Mouse (Mus musculus) brain, embryonic 14.5 days (tissue): ENCODE results near the gene Defb11. TPM values are rescaled to one million over a fixed set of nuclear protein-coding genes. Genes with fewer than 3 reads are reported as not detected.
"Not testable (repeated sequence)": the region's sequence is repeated elsewhere in the genome, so short reads cannot be mapped to it uniquely, and the experiment has no call there.

Source experiments
- DNase-seq: peaks from one replicate; pipeline ENCODE4 v3.0.0-alpha.2; 2011; ENCODE audit warnings: low read depth
- CTCF ChIP-seq: fragments of 200-500 bp; IDR thresholded peaks from 2 replicates; pipeline ENCODE4 v1.5.1; 2012; ENCODE audit warnings: inconsistent platforms, mild to moderate bottlenecking, moderate library complexity, borderline replicate concordance; ENCODE audit not compliant: insufficient read depth, insufficient read length; ENCODE audit errors: extremely low read depth
- POLR2A ChIP-seq: fragments of 200-500 bp; IDR thresholded peaks from 2 replicates; pipeline ENCODE4 v1.6.1; 2012; ENCODE audit warnings: mild to moderate bottlenecking, inconsistent platforms, borderline replicate concordance; ENCODE audit not compliant: poor library complexity, insufficient read depth, insufficient read length, severe bottlenecking; ENCODE audit errors: extremely low read depth
- polyA plus RNA-seq: library from polyadenylated mRNA; depleted of rRNA; stranded (reverse); fragments of >200 nt; gene quantifications from 2 replicates; pipeline ENCODE4 v1.2.3, GENCODE M21; 2012; rRNA removed

The Defb11 gene
- polyA plus RNA-seq: 9.1 and 15.4 TPM in 2 replicates

- peak; percentile 25 for DNase-seq
Observed at GRCm38 (mm10) chr8:21906290-21906689, at the start of gene Defb11. Defb11 (minus strand) TSS chr8:21906412.

GRCm38 (mm10) chr8:21955321-21955720 lies 49.1 kb upstream of the Defb11 start:
- peak; percentile 76 for DNase-seq
- TF ChIP-seq CTCF (peak; percentile 79; the same call in 1 of the 2 replicates), POLR2A (no peak)

GRCm38 (mm10) chr8:21947311-21948017 lies 41.3 kb upstream of the Defb11 start:
- no peak for DNase-seq
- no peak for TF ChIP-seq POLR2A

GRCm38 (mm10) chr8:21946462-21946861 lies 40.2 kb upstream of the Defb11 start, which contains the start of gene Defb13:
Defb13 (plus strand) TSS chr8:21946762.
- no peak for DNase-seq
- TF ChIP-seq CTCF (no peak), POLR2A (no peak)

- not testable (repeated sequence) for DNase-seq
Observed at GRCm38 (mm10) chr8:21938052-21938451, 31.8 kb upstream of the Defb11 start, which contains the start of gene Defb35. Defb35 (plus strand) TSS chr8:21938352.

GRCm38 (mm10) chr8:21932610-21933009 lies 26.4 kb upstream of the Defb11 start, which contains the start of gene Defb15:
Defb15 (minus strand) TSS chr8:21932710.
- no peak for DNase-seq
- TF ChIP-seq CTCF (no peak), POLR2A (no peak)

GRCm38 (mm10) chr8:21930754-21931153 lies 24.5 kb upstream of the Defb11 start:
- not testable (repeated sequence) for DNase-seq

- DNase-seq: no peak
- TF ChIP-seq POLR2A (no peak), CTCF (no peak)
Observed at GRCm38 (mm10) chr8:21915625-21916024, 9.4 kb upstream of the Defb11 start.

GRCm38 (mm10) chr8:21912554-21912953 lies 6.3 kb upstream of the Defb11 start:
- DNase-seq: no peak
- TF ChIP-seq POLR2A (no peak), CTCF (no peak)

GRCm38 (mm10) chr8:21911931-21912330 lies 5.7 kb upstream of the Defb11 start:
- TF ChIP-seq CTCF (no peak), POLR2A (no peak)
- DNase-seq: no peak

- not testable (repeated sequence) for DNase-seq
Observed at GRCm38 (mm10) chr8:21885321-21885720, 20.9 kb downstream of the Defb11 start, which contains the start of gene Defb9. Defb9 (minus strand) TSS chr8:21885421.

GRCm38 (mm10) chr8:21858586-21858985 lies 47.6 kb downstream of the Defb11 start, which contains the start of gene Defb10:
Defb10 (plus strand) TSS chr8:21858901.
- DNase-seq: peak; percentile 3

Other genes starting within 250 kb of the Defb11 start
- gene Defa34, start 240.6 kb downstream of the Defb11 start, polyA plus RNA-seq: not detected in 2 replicates
- not detected in 2 replicates for gene AY761184, start 202.8 kb downstream of the Defb11 start, polyA plus RNA-seq
- gene Defa24, start 171.9 kb downstream of the Defb11 start, polyA plus RNA-seq: not detected in 2 replicates
- gene Defb50, start 82.9 kb downstream of the Defb11 start, polyA plus RNA-seq: not detected in 2 replicates
- gene Defb2, start 66.5 kb downstream of the Defb11 start, polyA plus RNA-seq: not detected in 2 replicates
- not detected in 2 replicates for gene Defb10, start 47.5 kb downstream of the Defb11 start, polyA plus RNA-seq
- not detected in 2 replicates for gene Defb9, start 21.0 kb downstream of the Defb11 start, polyA plus RNA-seq
- gene Defb15, start 26.3 kb upstream of the Defb11 start, polyA plus RNA-seq: not detected in 2 replicates
- not detected in 2 replicates for gene Defb35, start 31.9 kb upstream of the Defb11 start, polyA plus RNA-seq
- not detected in 2 replicates for gene Defb13, start 40.4 kb upstream of the Defb11 start, polyA plus RNA-seq
- not detected in 2 replicates for gene Fam90a1a, start 52.3 kb upstream of the Defb11 start, polyA plus RNA-seq
- gene Ccdc70, start 63.4 kb upstream of the Defb11 start, polyA plus RNA-seq: not detected in 2 replicates
- 2.1 and 2.5 TPM in 2 replicates for gene Atp7b, start 153.9 kb upstream of the Defb11 start, polyA plus RNA-seq
- 10.0 and 14.8 TPM in 2 replicates for gene Alg11, start 154.3 kb upstream of the Defb11 start, polyA plus RNA-seq
- 0.57 and 0.79 TPM in 2 replicates for gene Nek5, start 218.6 kb upstream of the Defb11 start, polyA plus RNA-seq